Comparison of ENCODE assay signal across 27 mouse cellular contexts in genomic region chr6:38677629-38678028, GRCm38 (mm10). TPM values are rescaled to one million over a fixed set of nuclear protein-coding genes. Genes with fewer than 3 reads are reported as not detected.
DNase-seq lines count a peak whose midpoint lies in the region; ATAC-seq and TF ChIP-seq lines count a peak whose summit lies in the region.
"Had no signal": no experiment of that assay in that cellular context is flagged by ENCODE, and none has a peak within 500 bp of the region (broad histone marks: within the 10 kb centered on the region; RNA-seq: fewer than 3 reads in every experiment).

No protein-coding gene starts in this region.

- TF ChIP-seq RAD21 in CH12.LX (IDR thresholded peaks at IDR 0.05; ENCODE audit: low read depth, low read length) = no peak

- H3K4me1 ChIP-seq in liver, embryonic 11.5 days (replicated peaks; ENCODE audit: control insufficient read depth, insufficient read depth, low read length) = peaks cover 6% of the 10 kb centered on the region
- H3K4me1 ChIP-seq in liver, postnatal 0 days (ENCODE audit: insufficient read depth) = 0 out of 2 replicates have a peak, but pooled peaks cover 3% of the 10 kb centered on the region
- H3K4me1 ChIP-seq in CH12.LX (ENCODE audit: control insufficient read depth in 1 of 2, insufficient read depth in 2 of 2) = peaks cover 0 to 9% of the 10 kb centered on the region in 2 experiments; a peak in 2 of 4 replicates
- peaks cover 0 to 8% of the 10 kb centered on the region in 2 experiments; a peak in 1 of 4 replicates for H3K4me1 ChIP-seq in ES-E14 (ENCODE audit: control insufficient read depth in 2 of 2, insufficient read depth in 2 of 2, low read length in 2 of 2, poor library complexity in 1 of 2)
- no peaks in the 10 kb centered on the region for H3K4me1 ChIP-seq in forebrain, embryonic 12.5 days
- H3K4me1 ChIP-seq in lung, postnatal 0 days (ENCODE audit: insufficient read depth, low read depth, low read length) = no peaks in the 10 kb centered on the region
- H3K4me1 ChIP-seq: embryonic facial prominence, embryonic 15.5 days; forebrain, embryonic 13.5 days; hindbrain, embryonic 13.5 days; intestine, embryonic 15.5 days had no signal

- WGBS in liver, embryonic 11.5 days = 70% methylated on average over 9 of the region's 9 CpGs
- WGBS in liver, postnatal 0 days (ENCODE audit: insufficient replicate concordance) = 64% methylated on average over 9 of the region's 9 CpGs
- WGBS in forebrain, embryonic 12.5 days = 76% methylated on average over 9 of the region's 9 CpGs
- 72% methylated on average over 9 of the region's 9 CpGs for WGBS in lung, postnatal 0 days

- H3K79me2 ChIP-seq in CH12.LX (replicated peaks; ENCODE audit: control insufficient read depth, extremely low read depth, insufficient read depth, poor library complexity, severe bottlenecking) = no peaks in the 10 kb centered on the region

- no peak overlapping the region for H3K9ac ChIP-seq in liver, embryonic 11.5 days (ENCODE audit: low read depth, low read length)
- H3K9ac ChIP-seq in liver, postnatal 0 days (replicated peaks) = no peak overlapping the region
- H3K9ac ChIP-seq in CH12.LX (ENCODE audit: insufficient read depth, low read depth) (no peak overlapping the region), ES-E14 (ENCODE audit: insufficient read depth, low read depth, low read length, poor library complexity, severe bottlenecking) (peak overlapping the region; percentile 3; the same call in 1 of the 2 replicates)
- no peak overlapping the region for H3K9ac ChIP-seq in forebrain, embryonic 12.5 days
- no peak overlapping the region for H3K9ac ChIP-seq in lung, postnatal 0 days (replicated peaks; ENCODE audit: low read depth)
- H3K9ac ChIP-seq: embryonic facial prominence, embryonic 15.5 days; forebrain, embryonic 13.5 days; forebrain, postnatal 0 days; heart, embryonic 15.5 days; hindbrain, embryonic 13.5 days; intestine, embryonic 15.5 days had no signal

- no peaks in the 10 kb centered on the region for H3K9me3 ChIP-seq in liver, embryonic 11.5 days (ENCODE audit: control insufficient read depth, low read length)
- H3K9me3 ChIP-seq in liver, postnatal 0 days (ENCODE audit: low read length) = no peaks in the 10 kb centered on the region
- H3K9me3 ChIP-seq in CH12.LX (replicated peaks; ENCODE audit: low read length) (no peaks in the 10 kb centered on the region), ES-E14 (ENCODE audit: control insufficient read depth, insufficient read depth, low read depth, low read length) (no peaks in the 10 kb centered on the region)
- H3K9me3 ChIP-seq in forebrain, embryonic 12.5 days = no peaks in the 10 kb centered on the region
- no peaks in the 10 kb centered on the region for H3K9me3 ChIP-seq in lung, postnatal 0 days (ENCODE audit: low read length)
- H3K9me3 ChIP-seq: embryonic facial prominence, embryonic 15.5 days; forebrain, embryonic 13.5 days; heart, embryonic 15.5 days; hindbrain, embryonic 13.5 days; intestine, embryonic 15.5 days had no signal

- H3K4me3 ChIP-seq in liver, embryonic 11.5 days (ENCODE audit: low read depth, low read length) = no peak overlapping the region
- H3K4me3 ChIP-seq in liver, postnatal 0 days (ENCODE audit: low read depth, low read length) = no peak overlapping the region
- H3K4me3 ChIP-seq in CH12.LX (replicated peaks in 1 of 3; ENCODE audit: low read depth in 2 of 3, low read length in 2 of 3, poor library complexity in 1 of 3) = no peak overlapping the region
- H3K4me3 ChIP-seq in ES-E14 (ENCODE audit: insufficient read depth in 1 of 2, low read depth in 1 of 2, low read length in 2 of 2, poor library complexity in 1 of 2, severe bottlenecking in 1 of 2) = no peak overlapping the region
- H3K4me3 ChIP-seq in forebrain, embryonic 12.5 days (replicated peaks) = no peak overlapping the region
- H3K4me3 ChIP-seq in lung, postnatal 0 days (ENCODE audit: low read depth, low read length) = no peak overlapping the region
- H3K4me3 ChIP-seq: embryonic facial prominence, embryonic 15.5 days; forebrain, embryonic 13.5 days; heart, adult 2 months; heart, embryonic 15.5 days; hindbrain, embryonic 13.5 days; intestine, embryonic 15.5 days had no signal

- H3K4me2 ChIP-seq in liver, embryonic 11.5 days = no peak overlapping the region; the same call in 1 of the 2 replicates
- H3K4me2 ChIP-seq in liver, postnatal 0 days (ENCODE audit: low read depth, low read length) = no peak overlapping the region
- H3K4me2 ChIP-seq in CH12.LX (ENCODE audit: insufficient read depth, low read depth, poor library complexity, severe bottlenecking) = 0 out of 2 replicates have a peak overlapping the region, but pooled peaks have one; percentile 22
- no peak overlapping the region for H3K4me2 ChIP-seq in forebrain, embryonic 12.5 days
- H3K4me2 ChIP-seq in lung, postnatal 0 days (replicated peaks; ENCODE audit: low read depth, low read length) = no peak overlapping the region
- H3K4me2 ChIP-seq: embryonic facial prominence, embryonic 15.5 days; forebrain, embryonic 13.5 days; heart, embryonic 11.5 days; heart, embryonic 15.5 days; hindbrain, embryonic 13.5 days; intestine, embryonic 15.5 days had no signal

- dilution Hi-C loops in CH12.LX (cut with MboI; ENCODE audit: extremely low pct_ligation_motif_present, extremely low pct_unique_long_range_greater_than_20kb, low sequenced_read_pairs) = no loop called here

- no peak overlapping the region for H3K27ac ChIP-seq in liver, embryonic 11.5 days (ENCODE audit: low read depth, low read length)
- no peak overlapping the region for H3K27ac ChIP-seq in liver, postnatal 0 days (ENCODE audit: low read depth)
- H3K27ac ChIP-seq in CH12.LX (ENCODE audit: insufficient read depth, low read depth) (no peak overlapping the region), ES-E14 (ENCODE audit: insufficient read depth, low read depth, low read length, poor library complexity, severe bottlenecking) (no peak overlapping the region)
- H3K27ac ChIP-seq in forebrain, embryonic 12.5 days = no peak overlapping the region
- H3K27ac ChIP-seq in lung, postnatal 0 days (ENCODE audit: low read length) = no peak overlapping the region
- H3K27ac ChIP-seq: embryonic facial prominence, embryonic 15.5 days; forebrain, embryonic 13.5 days; heart, adult 2 months; heart, embryonic 15.5 days; hindbrain, embryonic 13.5 days; intestine, embryonic 15.5 days had no signal

- no peak for TF ChIP-seq EP300 in liver, postnatal 0 days (IDR thresholded peaks at IDR 0.05; ENCODE audit: low read depth)
- TF ChIP-seq EP300 in CH12.LX (IDR thresholded peaks at IDR 0.05; ENCODE audit: low read length) = no peak
- no peak for TF ChIP-seq EP300 in lung, postnatal 0 days (IDR thresholded peaks at IDR 0.05)

- in situ Hi-C loops in CH12.LX (cut with MboI; ENCODE audit: low pct_ligation_motif_present, low pct_unique_long_range_greater_than_20kb, low sequenced_read_pairs) (no loop called here), ES-E14 (cut with MboI; ENCODE audit: low sequenced_read_pairs in 2 of 2, unreplicated experiment in 2 of 2) (no loop called here)

- no peaks in the 10 kb centered on the region for H3K36me3 ChIP-seq in liver, embryonic 11.5 days (ENCODE audit: control insufficient read depth, insufficient read depth, low read length)
- no peaks in the 10 kb centered on the region for H3K36me3 ChIP-seq in liver, postnatal 0 days (replicated peaks; ENCODE audit: insufficient read depth, low read length)
- H3K36me3 ChIP-seq in CH12.LX (replicated peaks in 1 of 2; ENCODE audit: control insufficient read depth in 1 of 2, insufficient read depth in 1 of 2, low read length in 1 of 2) = no peaks in the 10 kb centered on the region
- no peaks in the 10 kb centered on the region for H3K36me3 ChIP-seq in ES-E14 (ENCODE audit: control insufficient read depth, insufficient read depth, low read length, poor library complexity, severe bottlenecking)
- no peaks in the 10 kb centered on the region for H3K36me3 ChIP-seq in forebrain, embryonic 12.5 days (replicated peaks)
- H3K36me3 ChIP-seq in lung, postnatal 0 days (ENCODE audit: insufficient read depth, low read length) = no peaks in the 10 kb centered on the region
- H3K36me3 ChIP-seq: embryonic facial prominence, embryonic 15.5 days; heart, embryonic 15.5 days; intestine, embryonic 15.5 days had no signal

- TF ChIP-seq CTCF in liver, postnatal 0 days (IDR thresholded peaks at IDR 0.05; ENCODE audit: low read depth) = no peak
- TF ChIP-seq CTCF in CH12.LX (conservative IDR thresholded peaks at IDR 0.05 in 1 of 2, IDR thresholded peaks at IDR 0.05 in 1 of 2; ENCODE audit: low read depth in 2 of 2, low read length in 2 of 2) = peak in 1 of 2 experiments; percentile 32; a peak in 1 of 4 replicates
- TF ChIP-seq CTCF in lung, postnatal 0 days (IDR thresholded peaks at IDR 0.05) = no peak

- no peaks in the 10 kb centered on the region; the same call in 1 of the 2 replicates for H3K27me3 ChIP-seq in liver, embryonic 11.5 days (replicated peaks; ENCODE audit: control insufficient read depth, insufficient read depth, low read length)
- no peaks in the 10 kb centered on the region for H3K27me3 ChIP-seq in liver, postnatal 0 days (ENCODE audit: insufficient read depth, low read length)
- H3K27me3 ChIP-seq in CH12.LX (replicated peaks) = no peaks in the 10 kb centered on the region
- no peaks in the 10 kb centered on the region for H3K27me3 ChIP-seq in forebrain, embryonic 12.5 days
- no peaks in the 10 kb centered on the region for H3K27me3 ChIP-seq in lung, postnatal 0 days (replicated peaks; ENCODE audit: insufficient read depth, low read length)
- H3K27me3 ChIP-seq: embryonic facial prominence, embryonic 15.5 days; forebrain, embryonic 13.5 days; heart, embryonic 15.5 days; hindbrain, embryonic 13.5 days; intestine, embryonic 15.5 days had no signal

- no peak for DNase-seq in liver, embryonic 11.5 days (ENCODE audit: low spot score)
- no peak for DNase-seq in liver, postnatal 0 days
- DNase-seq in CH12.LX (ENCODE audit: extremely low read depth) (no peak), ES-E14 (ENCODE audit: low read depth, low spot score) (no peak)
- DNase-seq in lung, postnatal 0 days (ENCODE audit: low spot score) = no peak
- DNase-seq in adrenal gland, adult (ENCODE audit: inconsistent age in 2 of 2, low spot score in 1 of 2) = no peak
- DNase-seq: adrenal gland, adult 2 months; adrenal gland, postnatal 25 days; cerebellum, adult 2 months; cerebellum, postnatal 14 days; embryo, embryonic 11 days; forebrain, postnatal 0 days; gastrocnemius, postnatal 14 days; heart, adult 2 months; heart, postnatal 14 days had no signal

- no peak for TF ChIP-seq POLR2A in CH12.LX (IDR thresholded peaks at IDR 0.05; ENCODE audit: low read depth, low read length)

- peak; percentile 36; the same call in 1 of the 2 replicates for ATAC-seq in liver, embryonic 11.5 days (replicated peaks; ENCODE audit: low FRiP score)
- ATAC-seq in liver, postnatal 0 days = no peak
- 0 out of 2 replicates have a peak, but pooled peaks have one; percentile 53 for ATAC-seq in erythroblast, adult 5-6 weeks (replicated peaks; ENCODE audit: low FRiP score, poor library complexity, severe bottlenecking)
- no peak for ATAC-seq in forebrain, embryonic 12.5 days (ENCODE audit: low FRiP score)
- ATAC-seq in lung, postnatal 0 days = no peak
- ATAC-seq: activated CD4-positive, CD25-positive, alpha-beta regulatory T cell, adult 4 months; forebrain, embryonic 13.5 days; forebrain, postnatal 0 days; intestine, embryonic 15.5 days had no signal

RNA-seq across cellular contexts. Expression of gene Clec2l, which starts 14.8 kb away (rescaled TPM):
- polyA plus RNA-seq in liver, embryonic 11.5 days (2014; fragmentation: Nextera tagmentation; extraction: Ambion mirVana) = 0.29 and 0.43 TPM in 2 replicates
- not detected in 2 replicates for polyA plus RNA-seq in liver, postnatal 0 days (2015; fragmentation: Nextera tagmentation; extraction: Ambion mirVana)
- 0.17 TPM in 2 replicates for total RNA-seq in CH12.LX (2012; rRNA removed)
- total RNA-seq in CH12.LX (2014; rRNA removed) = 0.26 and 0.27 TPM in 2 replicates
- 0.21 and 0.57 TPM in 2 replicates for polyA plus RNA-seq in CH12.LX (2012; ENCODE audit: insufficient read length, low read depth)
- 1.3 and 1.4 TPM in 2 replicates for total RNA-seq in ES-E14 (2012; rRNA removed)
- not detected in 2 replicates for total RNA-seq in erythroblast, adult 5-6 weeks (2015; ENCODE audit: low replicate concordance)
- total RNA-seq in erythroblast, adult 5-6 weeks (2017; ENCODE audit: low replicate concordance) = 0.84 TPM in 1 of 2 replicates, not detected in the other
- polyA plus RNA-seq in forebrain, embryonic 12.5 days (2016; fragmentation: Nextera tagmentation; extraction: Ambion mirVana) = 1.3 and 2.2 TPM in 2 replicates
- polyA plus RNA-seq in lung, postnatal 0 days (2015; fragmentation: Nextera tagmentation; extraction: Ambion mirVana) = 1.1 and 1.6 TPM in 2 replicates
- total RNA-seq: common myeloid progenitor, adult 5-6 weeks; gastrocnemius, adult 18-20 months; hematopoietic stem cell, adult 5-6 weeks had no signal
- polyA plus RNA-seq: activated CD4-positive, CD25-positive, alpha-beta regulatory T cell, adult 4 months had no signal

RNA-seq across cellular contexts. Expression of gene Klrg2, which starts 40.6 kb away (rescaled TPM):
- 0.05 and 0.12 TPM in 2 replicates for polyA plus RNA-seq in liver, embryonic 11.5 days (2014; fragmentation: Nextera tagmentation; extraction: Ambion mirVana)
- not detected in 2 replicates for polyA plus RNA-seq in liver, postnatal 0 days (2015; fragmentation: Nextera tagmentation; extraction: Ambion mirVana)
- total RNA-seq in CH12.LX (2012; rRNA removed) (0.34 and 0.76 TPM in 2 replicates), CH12.LX (2014; rRNA removed) (0.12 and 0.22 TPM in 2 replicates), ES-E14 (2012; rRNA removed) (3.2 and 4.7 TPM in 2 replicates)
- polyA plus RNA-seq in CH12.LX (2012; ENCODE audit: insufficient read length, low read depth) = 0.19 and 0.27 TPM in 2 replicates
- not detected in 2 replicates for total RNA-seq in erythroblast, adult 5-6 weeks (2015; ENCODE audit: low replicate concordance)
- not detected in 2 replicates for total RNA-seq in erythroblast, adult 5-6 weeks (2017; ENCODE audit: low replicate concordance)
- not detected in 2 replicates for polyA plus RNA-seq in forebrain, embryonic 12.5 days (2016; fragmentation: Nextera tagmentation; extraction: Ambion mirVana)
- polyA plus RNA-seq in lung, postnatal 0 days (2015; fragmentation: Nextera tagmentation; extraction: Ambion mirVana) = 0.47 and 0.69 TPM in 2 replicates
- total RNA-seq: common myeloid progenitor, adult 5-6 weeks had no signal
- polyA plus RNA-seq: activated CD4-positive, CD25-positive, alpha-beta regulatory T cell, adult 4 months had no signal

Comparison
In these comparisons a context has a peak if more than half of its experiments do, and no peak if none do; other contexts are left out.
1. ATAC-seq: peak in liver, embryonic 11.5 days (single experiment) and erythroblast, adult 5-6 weeks (single experiment); none in liver, postnatal 0 days (single experiment), forebrain, embryonic 12.5 days (single experiment) and lung, postnatal 0 days (single experiment).